In genomic region chr5:146677151-146677515, GRCm38 (mm10) we compare ENCODE assay signal across 13 mouse cellular contexts.
A peak's percentile ranks its signal among the peaks of the same experiment; 100 is the strongest.
DNase-seq lines count a peak whose midpoint lies in the region; ATAC-seq and TF ChIP-seq lines count a peak whose summit lies in the region.
"Had no signal": no experiment of that assay in that cellular context is flagged by ENCODE, and none has a peak within 500 bp of the region (broad histone marks: within the 10 kb centered on the region; RNA-seq: fewer than 3 reads in every experiment).

No protein-coding gene starts in this region.

- no peak overlapping the region for H3K4me2 ChIP-seq in stomach, embryonic 14.5 days (replicated peaks; ENCODE audit: low read depth, low read length)
- no peak overlapping the region for H3K4me2 ChIP-seq in forebrain, embryonic 12.5 days

- H3K4me3 ChIP-seq in gastrocnemius, adult 2 months, result no peak overlapping the region
- no peak overlapping the region for H3K4me3 ChIP-seq in stomach, embryonic 14.5 days (ENCODE audit: low read depth, low read length)
- no peak overlapping the region for H3K4me3 ChIP-seq in forebrain, embryonic 12.5 days (replicated peaks)
- H3K4me3 ChIP-seq: midbrain, embryonic 10.5 days had no signal

- DNase-seq in gastrocnemius, adult 2 months, result no peak
- no peak for DNase-seq in gastrocnemius, postnatal 25 days
- peak; percentile 46 for DNase-seq in kidney, adult 18-20 months
- DNase-seq in kidney, postnatal 25 days, result peak; percentile 44 to 72
- no peak for DNase-seq in right cerebral cortex, postnatal 36 days (ENCODE audit: low spot score in 2 of 2)
- DNase-seq: cerebellum, adult 9-10 months; embryo, embryonic 11 days; forebrain, postnatal 0 days; thymus, postnatal 14 days had no signal

- H3K9ac ChIP-seq in stomach, embryonic 14.5 days (replicated peaks; ENCODE audit: low read depth, low read length), result no peak overlapping the region
- no peak overlapping the region for H3K9ac ChIP-seq in forebrain, embryonic 12.5 days
- H3K9ac ChIP-seq: forebrain, postnatal 0 days had no signal

- H3K27ac ChIP-seq in gastrocnemius, adult 2 months, result peak overlapping the region; percentile 4; the same call in 1 of the 2 replicates
- peak overlapping the region; percentile 78; the same call in 1 of the 2 replicates for H3K27ac ChIP-seq in stomach, embryonic 14.5 days (ENCODE audit: low read length)
- H3K27ac ChIP-seq in forebrain, embryonic 12.5 days, result no peak overlapping the region
- H3K27ac ChIP-seq: midbrain, embryonic 10.5 days had no signal

- H3K36me3 ChIP-seq in stomach, embryonic 14.5 days (ENCODE audit: control insufficient read depth, insufficient read depth, low read length), result no peaks in the 10 kb centered on the region
- H3K36me3 ChIP-seq in forebrain, embryonic 12.5 days (replicated peaks), result no peaks in the 10 kb centered on the region
- H3K36me3 ChIP-seq: midbrain, embryonic 10.5 days had no signal

- 0 out of 2 replicates have a peak, but pooled peaks cover 3% of the 10 kb centered on the region for H3K4me1 ChIP-seq in stomach, embryonic 14.5 days (ENCODE audit: control insufficient read depth, insufficient read depth, low read length)
- H3K4me1 ChIP-seq in forebrain, embryonic 12.5 days, result peaks cover 9% of the 10 kb centered on the region; the same call in 1 of the 2 replicates

- no peaks in the 10 kb centered on the region for H3K27me3 ChIP-seq in stomach, embryonic 14.5 days (ENCODE audit: control insufficient read depth, insufficient read depth, low read length)
- H3K27me3 ChIP-seq in forebrain, embryonic 12.5 days, result peaks cover 88% of the 10 kb centered on the region

- intact Hi-C loops in gastrocnemius, adult 2 months (cut with DNase I), result loop anchor here (10.0 kb wide), 1 partner anchor 638 kb away; no protein-coding TSS in a partner anchor

- TF ChIP-seq CTCF in gastrocnemius, adult 2 months (IDR thresholded peaks at IDR 0.05), result no peak

- 81% methylated on average over 8 of the region's 8 CpGs for WGBS in stomach, embryonic 14.5 days
- whole genome bisulfite sequencing in forebrain, embryonic 12.5 days, result 80% methylated on average over 8 of the region's 8 CpGs

- H3K9me3 ChIP-seq in stomach, embryonic 14.5 days (ENCODE audit: control insufficient read depth, low read depth, low read length), result no peaks in the 10 kb centered on the region; the same call in 1 of the 2 replicates
- 0 out of 2 replicates have a peak, but pooled peaks cover 4% of the 10 kb centered on the region for H3K9me3 ChIP-seq in forebrain, embryonic 12.5 days
- H3K9me3 ChIP-seq: midbrain, embryonic 10.5 days had no signal

- ATAC-seq in stomach, embryonic 14.5 days (ENCODE audit: insufficient number of reproducible peaks, insufficient read depth, low FRiP score, low read depth), result no peak
- ATAC-seq in megakaryocyte progenitor cell, adult 5-6 weeks (replicated peaks; ENCODE audit: poor library complexity), result no peak
- no peak for ATAC-seq in forebrain, embryonic 12.5 days (ENCODE audit: low FRiP score)
- ATAC-seq: forebrain, postnatal 0 days had no signal

Comparison
In these comparisons a context has a peak if more than half of its experiments do, and no peak if none do; other contexts are left out.
1. DNase-seq: peak in kidney, adult 18-20 months (single experiment) and kidney, postnatal 25 days (2 of 2); none in gastrocnemius, adult 2 months (single experiment), gastrocnemius, postnatal 25 days (single experiment) and right cerebral cortex, postnatal 36 days (0 of 2).